Mouse (Mus musculus) liver, embryonic 15.5 days (tissue): ENCODE measurements around the gene Dppa3. TPM values are rescaled to one million over a fixed set of nuclear protein-coding genes. Genes with fewer than 3 reads are reported as not detected.

ENCODE experiments used
- ATAC-seq: fragments of 200-750 bp; cut with Nextera tagmentation; 2 replicates; pipeline ENCODE4 v1.8.0; 2017; ENCODE audit warnings: moderate number of reproducible peaks, mild to moderate bottlenecking, moderate library complexity; ENCODE audit not compliant: insufficient read depth
- H3K27ac ChIP-seq: fragments of 300-500 bp; sonication (generic); replicated peaks from 2 replicates; pipeline ENCODE4 v1.5.1; 2015; ENCODE audit warnings: mild to moderate bottlenecking, inconsistent platforms
- H3K27me3 ChIP-seq: fragments of 300-500 bp; sonication (generic); 2 replicates; pipeline ENCODE4 v1.6.1; 2015; ENCODE audit warnings: mild to moderate bottlenecking, inconsistent platforms
- H3K36me3 ChIP-seq: fragments of 300-500 bp; sonication (generic); replicated peaks from 2 replicates; pipeline ENCODE4 v1.6.1; 2015; ENCODE audit warnings: moderate library complexity, mild to moderate bottlenecking, inconsistent platforms
- H3K4me1 ChIP-seq: fragments of 300-500 bp; sonication (generic); replicated peaks from 2 replicates; pipeline ENCODE4 v1.6.1; 2015; ENCODE audit warnings: inconsistent platforms
- H3K4me2 ChIP-seq: fragments of 300-500 bp; sonication (generic); 2 replicates; pipeline ENCODE4 v1.6.1; 2015; ENCODE audit warnings: moderate library complexity, mild to moderate bottlenecking, inconsistent platforms
- H3K4me3 ChIP-seq: fragments of 300-500 bp; sonication (generic); replicated peaks from 2 replicates; pipeline ENCODE4 v1.5.1; 2015; ENCODE audit warnings: mild to moderate bottlenecking, inconsistent platforms
- H3K9ac ChIP-seq: fragments of 300-500 bp; sonication (generic); 2 replicates; pipeline ENCODE4 v1.6.1; 2015; ENCODE audit warnings: moderate library complexity, mild to moderate bottlenecking, inconsistent platforms
- H3K9me3 ChIP-seq: fragments of 300-500 bp; sonication (generic); replicated peaks from 2 replicates; pipeline ENCODE4 v1.6.1; 2016; ENCODE audit warnings: inconsistent platforms
- WGBS: fragments of 180-500 bp; shearing (Covaris S2); methylation state at CpG from one replicate; pipeline ENCODE4 v1.1.7; 2015; ENCODE audit warnings: mixed read lengths; ENCODE audit not compliant: insufficient replicate concordance; 5-methylcytosine and 5-hydroxymethylcytosine counted together
- polyA plus RNA-seq: library from polyadenylated mRNA; unstranded; fragments of >200 nt; fragmentation: Nextera tagmentation; extraction: Ambion mirVana; gene quantifications from 2 replicates; pipeline ENCODE4 v1.2.1, GENCODE M21; 2015

The Dppa3 gene
- polyA plus RNA-seq, 1 experiment from 2014 or later: not detected

GRCm38 (mm10) chr6:122668823-122669222 is 42.6 kb downstream of the Dppa3 start:
- Histone ChIP-seq H3K27ac (no peak overlapping the region), H3K9me3 (no peaks in the 10 kb centered on the region), H3K36me3 (no peaks in the 10 kb centered on the region), H3K4me1 (no peaks in the 10 kb centered on the region; the same call in 1 of the 2 replicates), H3K4me3 (no peak overlapping the region), H3K4me2 (no peak overlapping the region), H3K27me3 (peaks cover 4% of the 10 kb centered on the region; the same call in 1 of the 2 replicates), H3K9ac (no peak overlapping the region)
- WGBS: 57% methylated on average over 5 of the region's 5 CpGs
- ATAC-seq: no peak

GRCm38 (mm10) chr6:122669406-122670200 is 43.4 kb downstream of the Dppa3 start:
- ATAC-seq: peak; percentile 54; the same call in 1 of the 2 replicates
- Histone ChIP-seq H3K4me2 (peak overlapping the region; percentile 51), H3K4me3 (peak overlapping the region; percentile 30), H3K27ac (no peak overlapping the region), H3K36me3 (no peaks in the 10 kb centered on the region), H3K9ac (no peak overlapping the region), H3K9me3 (no peaks in the 10 kb centered on the region), H3K27me3 (peaks cover 4% of the 10 kb centered on the region; the same call in 1 of the 2 replicates), H3K4me1 (no peaks in the 10 kb centered on the region; the same call in 1 of the 2 replicates)
- WGBS: 12% methylated on average over 19 of the region's 19 CpGs

- WGBS: 52% methylated on average over 10 of the region's 10 CpGs
- Histone ChIP-seq H3K9me3 (no peaks in the 10 kb centered on the region), H3K36me3 (no peaks in the 10 kb centered on the region), H3K4me1 (no peaks in the 10 kb centered on the region; the same call in 1 of the 2 replicates), H3K4me3 (no peak overlapping the region), H3K27me3 (0 out of 2 replicates have a peak, but pooled peaks cover 4% of the 10 kb centered on the region), H3K4me2 (peak overlapping the region; percentile 51), H3K9ac (no peak overlapping the region), H3K27ac (no peak overlapping the region)
- no peak for ATAC-seq
These were observed 44.0 kb downstream of the Dppa3 start for GRCm38 (mm10) chr6:122670201-122670551.

GRCm38 (mm10) chr6:122670841-122671240 is 44.6 kb downstream of the Dppa3 start:
- 68% methylated on average over 4 of the region's 4 CpGs for WGBS
- no peak overlapping the region for H3K27ac ChIP-seq
- 0 out of 2 replicates have a peak, but pooled peaks cover 4% of the 10 kb centered on the region for H3K27me3 ChIP-seq
- H3K4me2 ChIP-seq: no peak overlapping the region
- no peak for ATAC-seq
- H3K9ac ChIP-seq: no peak overlapping the region
- H3K36me3 ChIP-seq: no peaks in the 10 kb centered on the region
- no peaks in the 10 kb centered on the region; the same call in 1 of the 2 replicates for H3K4me1 ChIP-seq
- H3K9me3 ChIP-seq: no peaks in the 10 kb centered on the region
- no peak overlapping the region for H3K4me3 ChIP-seq

- 0 out of 2 replicates have a peak, but pooled peaks cover under 1% of the 10 kb centered on the region for H3K27me3 ChIP-seq
- no peak overlapping the region for H3K9ac ChIP-seq
- ATAC-seq: no peak
- no peaks in the 10 kb centered on the region for H3K36me3 ChIP-seq
- H3K4me2 ChIP-seq: no peak overlapping the region
- 40% methylated on average over 8 of the region's 8 CpGs for WGBS
- H3K4me1 ChIP-seq: no peaks in the 10 kb centered on the region; the same call in 1 of the 2 replicates
- H3K4me3 ChIP-seq: no peak overlapping the region
- H3K27ac ChIP-seq: no peak overlapping the region
- H3K9me3 ChIP-seq: no peaks in the 10 kb centered on the region
These were observed 46.5 kb downstream of the Dppa3 start for GRCm38 (mm10) chr6:122672746-122673145.

Other genes starting within 250 kb of the Dppa3 start
- 0.26 and 0.41 TPM in 2 replicates for gene Rimklb, start 127.6 kb upstream of the Dppa3 start, polyA plus RNA-seq
- gene Mfap5, start 120.6 kb upstream of the Dppa3 start, polyA plus RNA-seq: 0.84 and 0.86 TPM in 2 replicates
- not detected in 2 replicates for gene Aicda, start 72.6 kb upstream of the Dppa3 start, polyA plus RNA-seq
- gene Apobec1, start 24.0 kb upstream of the Dppa3 start, polyA plus RNA-seq: 4.6 and 5.2 TPM in 2 replicates
- 1.2 and 1.6 TPM in 2 replicates for gene Gdf3, start 16.3 kb upstream of the Dppa3 start, polyA plus RNA-seq
- not detected in 2 replicates for gene Nanog, start 81.1 kb downstream of the Dppa3 start, polyA plus RNA-seq
- gene Slc2a3, start 175.2 kb downstream of the Dppa3 start, polyA plus RNA-seq: 11.8 and 13.8 TPM in 2 replicates
- 1.3 and 1.5 TPM in 2 replicates for gene Foxj2, start 193.5 kb downstream of the Dppa3 start, polyA plus RNA-seq
- gene C3ar1, start 229.8 kb downstream of the Dppa3 start, polyA plus RNA-seq: 1.0 TPM in 2 replicates
- 24.2 and 25.8 TPM in 2 replicates for gene Necap1, start 248.1 kb downstream of the Dppa3 start, polyA plus RNA-seq